8 mouse cellular contexts compared by ENCODE assay signal in the genomic region with DNA sequence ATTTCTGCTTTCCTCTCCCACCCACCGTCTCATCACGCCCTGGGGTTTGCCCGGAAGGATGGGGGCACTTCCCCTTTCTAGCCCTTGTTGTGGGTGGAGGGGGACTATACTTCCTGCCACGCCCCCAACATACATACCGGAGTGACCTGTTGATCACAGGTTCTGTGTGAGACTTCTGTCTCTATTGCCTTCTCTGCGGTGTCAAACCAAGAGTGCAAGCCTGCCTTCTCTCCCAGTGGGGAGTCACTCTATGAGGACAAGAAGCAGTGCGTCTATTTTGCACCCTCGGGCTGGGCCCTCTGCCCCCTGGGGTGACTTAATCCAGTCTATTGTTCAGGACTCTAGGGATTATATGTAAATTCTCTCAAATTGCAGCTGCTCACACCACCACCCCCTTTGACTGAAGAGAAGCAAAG.
DNase-seq lines count a peak whose midpoint lies in the region; ATAC-seq and TF ChIP-seq lines count a peak whose summit lies in the region.

No protein-coding gene starts in this region.

- H3K9me3 ChIP-seq in kidney, embryonic 16.5 days (ENCODE audit: low read length), result no peaks in the 10 kb centered on the region
- H3K9me3 ChIP-seq in heart, embryonic 14.5 days (ENCODE audit: control insufficient read depth, low read length), result no peaks in the 10 kb centered on the region

- no peak overlapping the region for H3K4me3 ChIP-seq in kidney, embryonic 16.5 days (ENCODE audit: low read length)
- H3K4me3 ChIP-seq in kidney, adult 2 months (ENCODE audit: insufficient read depth, low read depth, low read length), result no peak overlapping the region
- H3K4me3 ChIP-seq in heart, embryonic 14.5 days (ENCODE audit: control insufficient read depth in 1 of 2, insufficient read depth in 1 of 2, low read depth in 1 of 2, low read length in 2 of 2), result no peak overlapping the region

- no peak overlapping the region for H3K27ac ChIP-seq in kidney, embryonic 16.5 days (ENCODE audit: low read length)
- no peak overlapping the region for H3K27ac ChIP-seq in kidney, adult 2 months (ENCODE audit: insufficient read depth, low read depth, low read length)
- H3K27ac ChIP-seq in heart, embryonic 14.5 days (replicated peaks in 1 of 2; ENCODE audit: control insufficient read depth in 1 of 2, insufficient read depth in 1 of 2, low read depth in 2 of 2, low read length in 2 of 2), result peak overlapping the region; percentile 9 to 67; a peak in 3 of 4 replicates

- no peaks in the 10 kb centered on the region for H3K27me3 ChIP-seq in kidney, embryonic 16.5 days (ENCODE audit: insufficient read depth, low read length)
- H3K27me3 ChIP-seq in kidney, adult 2 months (replicated peaks; ENCODE audit: control insufficient read depth, insufficient read depth, low read length), result no peaks in the 10 kb centered on the region
- no peaks in the 10 kb centered on the region for H3K27me3 ChIP-seq in heart, embryonic 14.5 days (ENCODE audit: control insufficient read depth, insufficient read depth, low read length)
- H3K27me3 ChIP-seq in splenic B cell, adult 2 months (ENCODE audit: control insufficient read depth, insufficient read depth, low read length, poor library complexity, severe bottlenecking), result no peaks in the 10 kb centered on the region

- TF ChIP-seq POLR2A in kidney, adult 2 months (IDR thresholded peaks at IDR 0.05; ENCODE audit: low read depth, low read length), result no peak

- no peak for TF ChIP-seq CTCF in kidney, adult 2 months (conservative IDR thresholded peaks at IDR 0.05; ENCODE audit: insufficient read depth, insufficient read length, low read depth, low read length)

- DNase-seq in kidney, adult 2 months, result no peak
- DNase-seq in splenic B cell, adult 2 months (ENCODE audit: low read depth, low spot score), result peak; percentile 93
- DNase-seq in layer of hippocampus, adult 9-11 months, result no peak
- DNase-seq in left cerebral cortex, adult 9 months (ENCODE audit: low spot score in 2 of 2), result no peak
- no peak for DNase-seq in gastrocnemius, adult 8-10 months (ENCODE audit: low spot score in 2 of 2)

- no peaks in the 10 kb centered on the region for H3K36me3 ChIP-seq in kidney, embryonic 16.5 days (ENCODE audit: insufficient read depth, low read length)
- no peaks in the 10 kb centered on the region for H3K36me3 ChIP-seq in kidney, adult 2 months (ENCODE audit: control insufficient read depth, insufficient read depth, low read length)
- no peaks in the 10 kb centered on the region for H3K36me3 ChIP-seq in heart, embryonic 14.5 days (ENCODE audit: control insufficient read depth, insufficient read depth, low read length)
- no peaks in the 10 kb centered on the region for H3K36me3 ChIP-seq in splenic B cell, adult 2 months (ENCODE audit: control insufficient read depth, insufficient read depth, low read length, poor library complexity, severe bottlenecking)

- H3K9ac ChIP-seq in kidney, embryonic 16.5 days (replicated peaks; ENCODE audit: low read length), result no peak overlapping the region
- H3K9ac ChIP-seq in heart, embryonic 14.5 days (ENCODE audit: low read length), result peak overlapping the region; percentile 9; the same call in 1 of the 2 replicates

- no peak overlapping the region for H3K4me2 ChIP-seq in kidney, embryonic 16.5 days (replicated peaks; ENCODE audit: low read depth, low read length)
- peak overlapping the region; percentile 42 for H3K4me2 ChIP-seq in heart, embryonic 14.5 days (ENCODE audit: low read length)

- peak; percentile 36; the same call in 1 of the 2 replicates for ATAC-seq in kidney, embryonic 16.5 days (ENCODE audit: low FRiP score, low TSS enrichment)
- ATAC-seq in heart, embryonic 14.5 days (ENCODE audit: insufficient number of reproducible peaks, insufficient read depth, low FRiP score, low read depth), result no peak
- ATAC-seq in megakaryocyte progenitor cell, adult 5-6 weeks (replicated peaks; ENCODE audit: poor library complexity), result peak; percentile 90

- peaks cover 16% of the 10 kb centered on the region for H3K4me1 ChIP-seq in kidney, embryonic 16.5 days (ENCODE audit: insufficient read depth, low read length)
- H3K4me1 ChIP-seq in kidney, adult 2 months (ENCODE audit: control insufficient read depth, insufficient read depth, low read length), result no peaks in the 10 kb centered on the region
- H3K4me1 ChIP-seq in heart, embryonic 14.5 days (ENCODE audit: control insufficient read depth in 2 of 2, insufficient read depth in 2 of 2, low read length in 2 of 2), result peaks cover 21 to 22% of the 10 kb centered on the region in 2 experiments

- 16% methylated on average over 8 of the region's 8 CpGs for WGBS in kidney, embryonic 16.5 days
- WGBS in kidney, adult 2 months, result 36% methylated on average over 8 of the region's 8 CpGs
- WGBS in heart, embryonic 14.5 days, result 18% methylated on average over 8 of the region's 8 CpGs

Comparison
In these comparisons a context has a peak if more than half of its experiments do, and no peak if none do; other contexts are left out.
1. H3K27ac ChIP-seq: peak in heart, embryonic 14.5 days (2 of 2); none in kidney, embryonic 16.5 days (single experiment) and kidney, adult 2 months (single experiment).